Mouse (Mus musculus) midbrain, postnatal 0 days (tissue): Measurements from ENCODE around the gene Coq2. TPM values are rescaled to one million over a fixed set of nuclear protein-coding genes. Genes with fewer than 3 reads are reported as not detected.

ENCODE experiments used
- ATAC-seq: fragments of 200-750 bp; cut with Nextera tagmentation; 2 replicates; pipeline ENCODE4 v1.8.0; 2017; ENCODE audit warnings: moderate number of reproducible peaks, mild to moderate bottlenecking, moderate TSS enrichment, moderate library complexity; ENCODE audit not compliant: low FRiP score
- DNase-seq: peaks from one replicate; pipeline ENCODE4 v3.0.0-alpha.2; 2015; ENCODE audit warnings: low spot score
- H3K27ac ChIP-seq: fragments of 300-500 bp; sonication (generic); 2 replicates; pipeline ENCODE4 v1.5.1; 2014; ENCODE audit warnings: low read depth, mild to moderate bottlenecking, low read length, mixed read lengths
- H3K27me3 ChIP-seq: fragments of 300-500 bp; sonication (generic); 2 replicates; pipeline ENCODE4 v1.6.1; 2014; ENCODE audit warnings: low read length, control low read depth, mixed read lengths; ENCODE audit not compliant: insufficient read depth
- H3K36me3 ChIP-seq: fragments of 300-500 bp; sonication (generic); 2 replicates; pipeline ENCODE4 v1.6.1; 2014; ENCODE audit warnings: low read length, control low read depth, mixed read lengths; ENCODE audit not compliant: insufficient read depth
- H3K4me1 ChIP-seq: fragments of 300-500 bp; sonication (generic); 2 replicates; pipeline ENCODE4 v1.6.1; 2014; ENCODE audit warnings: mild to moderate bottlenecking, control low read depth, antibody characterized with exemption, low read length, mixed read lengths; ENCODE audit not compliant: insufficient read depth
- H3K4me2 ChIP-seq: fragments of 300-500 bp; sonication (generic); 2 replicates; pipeline ENCODE4 v1.6.1; 2014; ENCODE audit warnings: low read depth, mild to moderate bottlenecking, low read length, mixed read lengths; ENCODE audit not compliant: poor library complexity, severe bottlenecking
- H3K4me3 ChIP-seq: fragments of 300-500 bp; sonication (generic); 2 replicates; pipeline ENCODE4 v1.5.1; 2014; ENCODE audit warnings: low read depth, mild to moderate bottlenecking, low read length, moderate library complexity
- H3K9ac ChIP-seq: fragments of 300-500 bp; sonication (generic); replicated peaks from 2 replicates; pipeline ENCODE4 v1.6.1; 2014; ENCODE audit warnings: mild to moderate bottlenecking, low read length, moderate library complexity, mixed read lengths; ENCODE audit not compliant: poor library complexity, severe bottlenecking
- H3K9me3 ChIP-seq: fragments of 300-500 bp; sonication (generic); 2 replicates; pipeline ENCODE4 v1.6.1; 2016; ENCODE audit warnings: low read length, control low read depth
- CTCF ChIP-seq: IDR thresholded peaks from 2 replicates; pipeline ENCODE4 v1.5.1; 2016; ENCODE audit warnings: antibody characterized with exemption, mild to moderate bottlenecking
- WGBS: fragments of 180-500 bp; shearing (Covaris S2); extraction: QIAGEN DNeasy Blood & Tissue Kit; methylation state at CpG from one replicate; pipeline ENCODE4 v1.1.7; 2014; 5-methylcytosine and 5-hydroxymethylcytosine counted together
- polyA plus RNA-seq: library from polyadenylated mRNA; unstranded; fragments of >200 nt; fragmentation: Nextera tagmentation; extraction: Ambion mirVana; gene quantifications from 2 replicates; pipeline ENCODE4 v1.2.1, GENCODE M21; 2015
- total RNA-seq: library from RNA; depleted of rRNA; stranded (reverse); fragments of >200 nt; gene quantifications from 2 replicates; pipeline ENCODE4 v1.2.3, GENCODE M21; 2014

Coq2 gene
- total and polyA plus RNA-seq, 2 experiments from 2014 or later = 68.2 to 96.0 TPM

- no peak overlapping the region for H3K9ac ChIP-seq
- WGBS = 33% methylated on average over 5 of the region's 5 CpGs
- peak; percentile 32 for DNase-seq
These were observed 3.5 kb downstream of the Coq2 start for GRCm38 (mm10) chr5:100671398-100671797.

GRCm38 (mm10) chr5:100666965-100667364 is 8.0 kb downstream of the Coq2 start:
- Histone ChIP-seq H3K4me3 (no peak overlapping the region), H3K4me1 (no peaks in the 10 kb centered on the region), H3K27ac (no peak overlapping the region), H3K27me3 (no peaks in the 10 kb centered on the region), H3K36me3 (peaks cover 35% of the 10 kb centered on the region), H3K4me2 (no peak overlapping the region), H3K9ac (no peak overlapping the region), H3K9me3 (no peaks in the 10 kb centered on the region)
- DNase-seq (no peak), ATAC-seq (no peak)
- 92% methylated on average over 1 of the region's 1 CpGs for WGBS
- no peak for TF ChIP-seq CTCF

More at GRCm38 (mm10) chr5:100671398-100671797, 3.5 kb downstream of the Coq2 start:
- no peak for ATAC-seq
- H3K27me3 ChIP-seq = no peaks in the 10 kb centered on the region
- H3K4me1 ChIP-seq = no peaks in the 10 kb centered on the region
- no peak overlapping the region for H3K4me3 ChIP-seq
- H3K36me3 ChIP-seq = peaks cover 14% of the 10 kb centered on the region
- no peak overlapping the region for H3K27ac ChIP-seq
- H3K9me3 ChIP-seq = no peaks in the 10 kb centered on the region
- no peak overlapping the region for H3K4me2 ChIP-seq
- peak; percentile 62 for TF ChIP-seq CTCF

GRCm38 (mm10) chr5:100663854-100664253 is 11.1 kb downstream of the Coq2 start:
- Histone ChIP-seq H3K27me3 (no peaks in the 10 kb centered on the region), H3K4me3 (no peak overlapping the region), H3K4me2 (no peak overlapping the region), H3K4me1 (no peaks in the 10 kb centered on the region), H3K9ac (no peak overlapping the region), H3K9me3 (no peaks in the 10 kb centered on the region), H3K27ac (no peak overlapping the region), H3K36me3 (peaks cover 50% of the 10 kb centered on the region)
- WGBS = 57% methylated on average over 5 of the region's 5 CpGs
- DNase-seq = peak; percentile 51
- no peak for ATAC-seq
- TF ChIP-seq CTCF = peak; percentile 92

- Histone ChIP-seq H3K27me3 (no peaks in the 10 kb centered on the region), H3K9me3 (no peaks in the 10 kb centered on the region), H3K36me3 (peaks cover 57% of the 10 kb centered on the region), H3K9ac (no peak overlapping the region), H3K4me1 (no peaks in the 10 kb centered on the region), H3K4me3 (no peak overlapping the region), H3K4me2 (no peak overlapping the region), H3K27ac (no peak overlapping the region)
- DNase-seq (no peak), ATAC-seq (no peak)
- no peak for TF ChIP-seq CTCF
- WGBS = 94% methylated on average over 6 of the region's 6 CpGs
These were observed 11.9 kb downstream of the Coq2 start for GRCm38 (mm10) chr5:100663011-100663410.

GRCm38 (mm10) chr5:100658460-100658859 is 16.5 kb downstream of the Coq2 start:
- no peaks in the 10 kb centered on the region for H3K27me3 ChIP-seq
- ATAC-seq (no peak), DNase-seq (no peak)
- H3K9ac ChIP-seq = no peak overlapping the region
- H3K4me3 ChIP-seq = no peak overlapping the region
- H3K9me3 ChIP-seq = no peaks in the 10 kb centered on the region
- 83% methylated on average over 6 of the region's 6 CpGs for WGBS
- TF ChIP-seq CTCF = no peak
- H3K27ac ChIP-seq = no peak overlapping the region
- no peak overlapping the region for H3K4me2 ChIP-seq
- H3K36me3 ChIP-seq = peaks cover 59% of the 10 kb centered on the region
- H3K4me1 ChIP-seq = no peaks in the 10 kb centered on the region

GRCm38 (mm10) chr5:100656352-100656751 is 18.6 kb downstream of the Coq2 start:
- H3K4me1 ChIP-seq = no peaks in the 10 kb centered on the region
- DNase-seq = no peak
- 74% methylated on average over 6 of the region's 6 CpGs for WGBS
- no peak overlapping the region for H3K4me3 ChIP-seq
- H3K27ac ChIP-seq = no peak overlapping the region
- H3K27me3 ChIP-seq = no peaks in the 10 kb centered on the region
- H3K4me2 ChIP-seq = no peak overlapping the region
- no peak for TF ChIP-seq CTCF
- no peaks in the 10 kb centered on the region for H3K9me3 ChIP-seq
- H3K36me3 ChIP-seq = peaks cover 48% of the 10 kb centered on the region
- no peak overlapping the region for H3K9ac ChIP-seq
- no peak for ATAC-seq
